Mouse (Mus musculus) testis, adult 2 months (tissue): ENCODE data around the gene Ankrd39. TPM values are rescaled to one million over a fixed set of nuclear protein-coding genes. Genes with fewer than 3 reads are reported as not detected.

Experiments used
- H3K27ac ChIP-seq: fragments of 200-500 bp; 2 replicates; pipeline ENCODE4 v1.5.1; 2012; ENCODE audit warnings: low read depth, low read length; ENCODE audit not compliant: control insufficient read depth, insufficient read depth
- H3K27me3 ChIP-seq: fragments of 200-500 bp; 2 replicates; pipeline ENCODE4 v1.6.1; 2012; ENCODE audit warnings: mild to moderate bottlenecking, low read length, moderate library complexity; ENCODE audit not compliant: control insufficient read depth, insufficient read depth
- H3K36me3 ChIP-seq: fragments of 200-500 bp; 2 replicates; pipeline ENCODE4 v1.6.1; 2012; ENCODE audit warnings: mild to moderate bottlenecking, low read length; ENCODE audit not compliant: control insufficient read depth, insufficient read depth
- H3K4me1 ChIP-seq: fragments of 200-500 bp; 2 replicates; pipeline ENCODE4 v1.6.1; 2012; ENCODE audit warnings: low read length; ENCODE audit not compliant: control insufficient read depth, insufficient read depth
- H3K4me3 ChIP-seq: fragments of 200-500 bp; 2 replicates; pipeline ENCODE4 v1.5.1; 2012; ENCODE audit warnings: low read depth, mild to moderate bottlenecking, low read length, moderate library complexity, mixed read lengths; ENCODE audit not compliant: control insufficient read depth
- CTCF ChIP-seq: fragments of 200-500 bp; IDR thresholded peaks from 2 replicates; pipeline ENCODE4 v1.5.1; 2012; ENCODE audit warnings: low read depth, mild to moderate bottlenecking, inconsistent platforms, low read length, moderate library complexity; ENCODE audit not compliant: control insufficient read depth, insufficient read depth, insufficient replicate concordance
- POLR2A ChIP-seq: fragments of 200-500 bp; IDR thresholded peaks from 2 replicates; pipeline ENCODE4 v1.6.1; 2012; ENCODE audit warnings: low read depth, mild to moderate bottlenecking, inconsistent platforms, low read length, moderate library complexity; ENCODE audit not compliant: control insufficient read depth
- polyA plus RNA-seq: library from polyadenylated mRNA; depleted of rRNA; stranded (reverse); fragments of >200 nt; gene quantifications from 2 replicates; pipeline ENCODE4 v1.2.3, GENCODE M21; 2012

The Ankrd39 gene
- polyA plus RNA-seq, 1 experiment: 13.7 TPM

GRCm38 (mm10) chr1:36572140-36572700 lies 25.0 kb upstream of the Ankrd39 start:
- Histone ChIP-seq H3K27ac (peak overlapping the region; percentile 2), H3K4me1 (peaks cover 4% of the 10 kb centered on the region), H3K36me3 (no peaks in the 10 kb centered on the region), H3K4me3 (no peak overlapping the region), H3K27me3 (no peaks in the 10 kb centered on the region)
- TF ChIP-seq POLR2A (no peak), CTCF (no peak)

- Histone ChIP-seq H3K27ac (peak overlapping the region; percentile 2; the same call in 1 of the 2 replicates), H3K27me3 (no peaks in the 10 kb centered on the region), H3K4me1 (peaks cover 4% of the 10 kb centered on the region), H3K36me3 (no peaks in the 10 kb centered on the region), H3K4me3 (no peak overlapping the region)
- TF ChIP-seq POLR2A (no peak), CTCF (no peak)
Observed at GRCm38 (mm10) chr1:36571627-36572026, 24.4 kb upstream of the Ankrd39 start.

GRCm38 (mm10) chr1:36570320-36570719 lies 23.1 kb upstream of the Ankrd39 start:
- no peak overlapping the region for H3K4me3 ChIP-seq
- H3K27me3 ChIP-seq: no peaks in the 10 kb centered on the region
- peaks cover 4% of the 10 kb centered on the region for H3K4me1 ChIP-seq
- TF ChIP-seq POLR2A (no peak), CTCF (no peak)
- 0 out of 2 replicates have a peak overlapping the region, but pooled peaks have one; percentile 10 for H3K27ac ChIP-seq
- no peaks in the 10 kb centered on the region for H3K36me3 ChIP-seq

GRCm38 (mm10) chr1:36569694-36570276 lies 22.5 kb upstream of the Ankrd39 start:
- no peak overlapping the region for H3K4me3 ChIP-seq

GRCm38 (mm10) chr1:36568776-36569175 lies 21.5 kb upstream of the Ankrd39 start:
- no peak for TF ChIP-seq POLR2A
- no peak for TF ChIP-seq CTCF
- 0 out of 2 replicates have a peak overlapping the region, but pooled peaks have one; percentile 18 for H3K27ac ChIP-seq
- H3K4me1 ChIP-seq: peaks cover 4% of the 10 kb centered on the region

More at GRCm38 (mm10) chr1:36569694-36570276, 22.5 kb upstream of the Ankrd39 start:
- Histone ChIP-seq H3K27ac (peak overlapping the region; percentile 37; the same call in 1 of the 2 replicates), H3K4me1 (peaks cover 4% of the 10 kb centered on the region), H3K36me3 (no peaks in the 10 kb centered on the region), H3K27me3 (no peaks in the 10 kb centered on the region)
- no peak for TF ChIP-seq CTCF
- TF ChIP-seq POLR2A: no peak

GRCm38 (mm10) chr1:36567818-36568603 lies 20.8 kb upstream of the Ankrd39 start:
- H3K27me3 ChIP-seq: no peaks in the 10 kb centered on the region
- TF ChIP-seq CTCF (no peak), POLR2A (no peak)
- peaks cover 4% of the 10 kb centered on the region for H3K4me1 ChIP-seq
- no peak overlapping the region for H3K4me3 ChIP-seq
- H3K36me3 ChIP-seq: no peaks in the 10 kb centered on the region
- no peak overlapping the region for H3K27ac ChIP-seq

More at GRCm38 (mm10) chr1:36568776-36569175, 21.5 kb upstream of the Ankrd39 start:
- Histone ChIP-seq H3K36me3 (no peaks in the 10 kb centered on the region), H3K4me3 (no peak overlapping the region), H3K27me3 (no peaks in the 10 kb centered on the region)

GRCm38 (mm10) chr1:36566425-36566824 lies 19.2 kb upstream of the Ankrd39 start:
- peaks cover 2% of the 10 kb centered on the region for H3K4me1 ChIP-seq
- H3K4me3 ChIP-seq: no peak overlapping the region
- no peak overlapping the region for H3K27ac ChIP-seq
- TF ChIP-seq CTCF (no peak), POLR2A (no peak)
- no peaks in the 10 kb centered on the region for H3K27me3 ChIP-seq
- H3K36me3 ChIP-seq: no peaks in the 10 kb centered on the region
